Mouse (Mus musculus): ENCODE data around the gene E030018B13Rik.

DNA sequence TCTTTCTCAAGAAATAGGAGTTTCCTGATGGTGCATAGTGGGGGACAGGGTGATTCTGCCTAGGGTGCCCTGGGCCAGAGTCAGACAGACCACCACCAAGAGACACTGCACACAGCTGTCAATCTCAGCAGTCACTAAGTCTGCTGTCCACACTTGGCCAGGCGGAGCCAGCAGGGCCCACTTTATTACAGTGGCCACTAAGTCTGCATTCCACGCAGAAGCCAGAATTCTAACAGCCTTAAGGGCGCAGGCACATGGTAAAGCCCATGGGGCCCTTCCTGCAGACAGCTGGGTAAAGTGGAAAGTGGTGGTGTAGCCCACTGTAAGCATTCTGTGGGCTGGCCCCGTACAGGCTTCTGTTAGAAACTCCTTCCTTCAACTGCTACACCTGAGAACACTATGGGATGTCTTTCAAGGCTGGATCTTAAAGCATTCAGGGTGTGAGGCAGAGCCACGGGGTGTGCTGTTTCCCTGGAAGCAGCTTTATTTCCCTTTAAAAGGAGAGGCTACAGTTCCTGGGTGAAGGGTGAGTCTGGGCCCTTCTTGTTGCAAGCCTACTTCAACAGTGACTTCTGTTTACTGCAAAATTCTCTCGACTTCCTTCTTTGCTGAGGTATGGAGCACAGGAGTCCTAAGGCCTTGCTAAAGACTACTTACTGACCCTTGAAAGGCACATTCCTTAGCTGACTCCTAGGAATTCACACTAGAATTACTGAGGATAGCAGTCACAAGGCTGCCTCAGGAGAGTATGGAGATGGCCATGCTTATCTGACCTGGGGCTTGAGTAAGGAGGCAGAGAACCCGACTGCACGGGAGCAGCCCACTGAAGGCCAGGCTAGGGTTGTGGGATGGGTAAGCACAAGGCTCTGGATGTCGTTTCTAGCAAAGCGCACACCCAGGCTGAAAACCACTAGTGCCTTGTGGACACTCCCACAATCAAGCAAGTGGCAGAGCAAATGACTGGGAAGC, 2.6 kb upstream of the E030018B13Rik start:
- TF ChIP-seq GATA1 (IDR thresholded peaks at IDR 0.05; ENCODE audit: low read length) (no peak), TAL1 (IDR thresholded peaks at IDR 0.05; ENCODE audit: low read length) (no peak)

Measured in erythroblast, embryonic 14.5 days (primary cell).